In genomic region chr2:117176066-117176465, GRCm38 (mm10) we compare ENCODE assay signal across 27 mouse cellular contexts. TPM values are rescaled to one million over a fixed set of nuclear protein-coding genes. Genes with fewer than 3 reads are reported as not detected.
DNase-seq lines count a peak whose midpoint lies in the region; ATAC-seq and TF ChIP-seq lines count a peak whose summit lies in the region.
"Had no signal": no experiment of that assay in that cellular context is flagged by ENCODE, and none has a peak within 500 bp of the region (broad histone marks: within the 10 kb centered on the region; RNA-seq: fewer than 3 reads in every experiment).

No protein-coding gene starts in this region.

- H3K27ac ChIP-seq in ES-Bruce4 (ENCODE audit: insufficient read depth, low read length): 0 out of 2 replicates have a peak overlapping the region, but pooled peaks have one; percentile 46
- H3K27ac ChIP-seq: embryonic facial prominence, embryonic 12.5 days; embryonic facial prominence, embryonic 15.5 days; gastrocnemius, adult 2 months; heart, embryonic 10.5 days; heart, embryonic 13.5 days; hindbrain, embryonic 14.5 days; hindbrain, postnatal 0 days had no signal

- H3K9me3 ChIP-seq in ES-Bruce4 (replicated peaks; ENCODE audit: control insufficient read depth, insufficient read depth, low read length, poor library complexity, severe bottlenecking): no peaks in the 10 kb centered on the region
- H3K9me3 ChIP-seq: embryonic facial prominence, embryonic 12.5 days; embryonic facial prominence, embryonic 15.5 days; G1E; heart, embryonic 10.5 days; heart, embryonic 13.5 days had no signal

- H3K36me3 ChIP-seq in ES-Bruce4 (ENCODE audit: control insufficient read depth, insufficient read depth, low read length, poor library complexity, severe bottlenecking): peaks cover 21% of the 10 kb centered on the region

- ATAC-seq in cerebellum, adult (ENCODE audit: insufficient number of reproducible peaks, low FRiP score, low TSS enrichment): 0 out of 2 replicates have a peak, but pooled peaks have one; percentile 29
- ATAC-seq: forebrain, embryonic 14.5 days; forebrain, postnatal 0 days; hindbrain, postnatal 0 days; inflammation-experienced regulatory T-cells, adult 6 months; intestine, embryonic 16.5 days; Patski had no signal

- no peak overlapping the region for H3K9ac ChIP-seq in ES-Bruce4 (ENCODE audit: low read depth, poor library complexity, severe bottlenecking)
- H3K9ac ChIP-seq: embryonic facial prominence, embryonic 12.5 days; embryonic facial prominence, embryonic 15.5 days; forebrain, postnatal 0 days; heart, embryonic 13.5 days; hindbrain, embryonic 14.5 days had no signal

- H3K4me1 ChIP-seq in ES-Bruce4 (ENCODE audit: control insufficient read depth, insufficient read depth, low read length): no peaks in the 10 kb centered on the region
- H3K4me1 ChIP-seq: embryonic facial prominence, embryonic 12.5 days; embryonic facial prominence, embryonic 15.5 days; heart, embryonic 10.5 days had no signal

- no peak overlapping the region for H3K4me3 ChIP-seq in ES-Bruce4 (ENCODE audit: low read depth, low read length)
- H3K4me3 ChIP-seq: embryonic facial prominence, embryonic 12.5 days; embryonic facial prominence, embryonic 15.5 days; gastrocnemius, adult 2 months; heart, embryonic 10.5 days; heart, embryonic 13.5 days had no signal

- H3K27me3 ChIP-seq in ES-Bruce4 (ENCODE audit: control insufficient read depth, insufficient read depth, low read length, poor library complexity, severe bottlenecking): no peaks in the 10 kb centered on the region
- H3K27me3 ChIP-seq: embryonic facial prominence, embryonic 12.5 days; embryonic facial prominence, embryonic 15.5 days; heart, embryonic 13.5 days; Patski had no signal

- peak; percentile 24 to 71 for DNase-seq in adrenal gland, adult (ENCODE audit: inconsistent age in 2 of 2, low spot score in 1 of 2)
- DNase-seq in adrenal gland, postnatal 4 days (ENCODE audit: low spot score in 2 of 2): no peak
- DNase-seq in cerebellum, postnatal 10 days: no peak
- DNase-seq in urinary bladder, postnatal 4 days (ENCODE audit: low spot score in 2 of 2): no peak
- DNase-seq: cerebellum, adult 18-20 months; cerebellum, adult 9-10 months; cerebellum, postnatal 25 days; forebrain, postnatal 0 days; gastrocnemius, adult 2 months; gastrocnemius, postnatal 14 days; heart, adult 18-20 months; heart, postnatal 14 days; heart, postnatal 4 days; kidney, adult 18-20 months had no signal

- TF ChIP-seq POLR2A in ES-Bruce4 (IDR thresholded peaks at IDR 0.05; ENCODE audit: insufficient read depth, low read length): no peak

- TF ChIP-seq EP300 in ES-Bruce4 (IDR thresholded peaks at IDR 0.05; ENCODE audit: insufficient read depth, low read depth, low read length): no peak

- TF ChIP-seq CTCF in ES-Bruce4 (IDR thresholded peaks at IDR 0.05; ENCODE audit: low read depth, low read length): no peak

RNA-seq across cellular contexts. Expression of gene Spred1, which starts 54.9 kb away (rescaled TPM):
- 10 to 100 TPM; 92.8 to 98.8 TPM for total RNA-seq in adrenal gland, postnatal 4 days (2021)
- 41.1 and 43.1 TPM in 2 replicates for polyA plus RNA-seq in ES-Bruce4 (2011; ENCODE audit: insufficient read depth, insufficient read length, low read depth, missing spikeins)

Comparison
In these comparisons a context has a peak if more than half of its experiments do, and no peak if none do; other contexts are left out.
1. DNase-seq: peak in adrenal gland, adult (2 of 2); none in adrenal gland, postnatal 4 days (0 of 2), cerebellum, postnatal 10 days (0 of 2) and urinary bladder, postnatal 4 days (0 of 2).